Mouse (Mus musculus) kidney, postnatal 10 days (tissue): Measurements from ENCODE around the gene Ankrd52.

ENCODE experiments used
- DNase-seq: peaks from one replicate; pipeline ENCODE4 v3.0.0; 2021; ENCODE audit warnings: mixed read lengths

The Ankrd52 gene

GRCm38 (mm10) chr10:128442718-128443117 is 65.8 kb downstream of the Ankrd52 start:
- no peak for DNase-seq

- no peak for DNase-seq
These were observed 67.4 kb downstream of the Ankrd52 start for GRCm38 (mm10) chr10:128444354-128444753.

DNA sequence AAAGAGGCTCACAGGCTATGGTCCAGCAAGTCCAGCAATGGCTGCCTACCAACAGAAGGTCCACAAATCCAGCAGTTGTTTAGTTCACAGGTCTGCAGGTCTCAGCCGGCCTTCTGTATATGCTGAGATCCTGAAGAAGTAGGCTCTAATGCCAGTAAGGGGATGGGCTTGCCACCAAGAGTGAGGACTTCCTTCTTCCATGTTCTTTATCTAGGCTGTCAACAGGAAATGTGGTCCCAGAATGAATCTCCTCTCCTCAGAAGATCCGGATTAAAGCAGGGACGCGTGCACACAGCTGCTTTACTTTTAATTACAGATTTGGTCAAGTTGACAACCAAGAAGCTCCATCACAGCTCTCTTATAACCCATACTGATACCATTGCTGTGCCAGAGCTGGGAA is 68.5 kb downstream of the Ankrd52 start:
- peak; percentile 15 for DNase-seq

DNA sequence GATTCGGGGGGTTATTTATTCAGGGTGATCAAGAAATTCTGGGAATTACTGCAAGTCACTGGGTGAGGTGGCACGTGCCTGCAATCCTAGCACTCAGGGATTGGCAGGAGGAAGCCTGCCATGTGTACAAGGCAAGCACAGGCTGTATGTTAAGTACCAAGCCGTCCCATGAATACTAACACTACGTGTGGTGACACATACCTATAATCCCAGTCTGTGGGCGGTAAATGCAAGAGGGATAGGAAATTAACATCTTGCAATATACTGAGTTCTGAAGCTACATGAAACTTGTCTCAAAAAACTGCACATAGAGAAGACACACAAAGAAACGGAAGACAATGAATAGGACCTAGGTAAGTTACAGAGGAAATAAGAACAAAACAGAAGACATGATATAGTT is 74.1 kb downstream of the Ankrd52 start:
- DNase-seq = no peak

GRCm38 (mm10) chr10:128454471-128454870 is 77.6 kb downstream of the Ankrd52 start:
- no peak for DNase-seq

GRCm38 (mm10) chr10:128455280-128455679 is 78.4 kb downstream of the Ankrd52 start:
- DNase-seq = peak; percentile 83

- peak; percentile 19 for DNase-seq
These were observed 80.8 kb downstream of the Ankrd52 start for GRCm38 (mm10) chr10:128457676-128458075.
